Mouse (Mus musculus) ES-CJ7 (cell line): ENCODE measurements around the gene Zfp213.
"Not testable (repeated sequence)": the region's sequence is repeated elsewhere in the genome, so short reads cannot be mapped to it uniquely, and the experiment has no call there.

ENCODE experiments used
- DNase-seq: peaks from one replicate; pipeline ENCODE4 v3.0.0; 2011; ENCODE audit warnings: low read depth, low spot score

Zfp213 gene

DNA sequence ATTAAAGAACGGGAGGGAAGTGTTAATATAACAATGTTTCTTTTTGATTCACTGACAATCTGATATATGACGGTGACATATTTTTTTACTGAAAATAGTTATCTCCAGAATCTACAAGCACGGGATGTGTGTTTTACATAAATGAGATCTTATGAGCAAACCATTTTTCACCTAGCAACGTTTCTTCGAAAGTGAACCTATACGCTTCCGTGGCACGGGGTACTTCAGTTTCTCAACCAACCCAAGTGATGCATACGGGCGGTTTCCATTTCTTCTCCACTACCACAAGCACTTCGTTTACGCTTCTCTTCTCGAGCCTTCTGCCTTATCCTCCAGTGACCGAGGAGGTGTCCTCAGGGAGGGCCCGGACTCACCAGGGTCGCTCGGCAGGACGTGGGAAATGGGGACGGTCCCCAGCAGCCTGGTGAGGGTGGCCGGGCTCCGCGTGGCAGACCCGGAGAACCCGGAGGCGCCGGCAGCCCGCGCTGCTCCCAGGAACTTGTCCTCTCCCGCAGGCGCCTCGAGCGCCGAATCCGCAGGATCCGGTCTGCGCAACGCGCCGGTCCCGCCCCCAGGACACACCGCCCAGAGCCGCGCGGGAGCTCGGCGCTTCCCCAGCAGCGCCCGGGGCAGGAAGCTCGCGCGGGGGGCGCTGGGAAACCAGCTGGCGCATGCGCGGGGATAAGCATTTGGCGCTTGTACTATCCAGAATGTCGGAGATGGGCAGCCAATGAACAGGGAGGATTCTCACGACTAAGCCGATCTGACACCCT lies at the start of gene Zfp213:
Gene Zfp213, minus strand, starts transcription at position 644 of the 773 bp plus-strand sequence.
- peak; percentile 93 for DNase-seq

- peak; percentile 92 for DNase-seq
Measured at GRCm38 (mm10) chr17:23610361-23610800, 46.3 kb upstream of the Zfp213 start.

- DNase-seq = no peak
Measured at GRCm38 (mm10) chr17:23609612-23610011, 45.6 kb upstream of the Zfp213 start.

DNA sequence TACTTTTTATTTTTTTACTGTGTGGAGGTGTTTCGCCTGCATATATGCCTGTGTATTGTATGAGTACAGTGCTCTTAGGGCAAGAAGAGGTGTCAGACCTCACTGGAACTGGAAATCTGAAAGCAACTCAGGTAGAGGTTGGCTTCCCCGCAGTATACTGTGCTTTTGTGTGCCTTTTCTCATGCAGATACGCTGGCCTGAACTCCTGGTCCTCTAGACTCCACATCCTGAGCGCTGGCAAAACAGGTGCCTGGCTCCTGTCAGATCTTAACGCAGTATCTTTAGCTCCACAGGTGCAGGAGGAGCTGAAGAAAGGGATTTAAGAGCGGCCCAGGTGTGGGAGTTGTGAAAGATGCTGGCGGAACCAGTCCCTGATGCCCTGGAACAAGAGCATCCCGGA lies 41.2 kb upstream of the Zfp213 start:
- peak; percentile 79 for DNase-seq

DNA sequence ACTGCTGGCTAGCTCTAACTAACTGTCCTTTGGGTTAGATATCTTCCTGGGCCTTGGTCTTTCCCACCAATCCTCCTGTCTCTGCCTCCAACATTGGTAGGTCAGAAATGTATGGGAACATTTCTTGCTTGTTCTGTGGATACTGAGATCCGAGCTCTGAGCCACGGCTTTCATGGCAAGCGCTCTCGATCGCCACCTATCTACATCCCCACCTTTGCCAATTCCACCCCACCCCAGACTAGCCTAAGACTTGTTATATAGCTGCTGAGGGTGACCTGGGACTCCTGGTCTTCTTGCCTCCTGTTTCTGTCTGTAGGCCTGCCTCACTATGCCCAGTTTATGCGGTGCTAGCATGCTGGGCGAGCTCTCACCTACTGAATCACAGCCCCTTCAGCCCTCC lies 40.4 kb upstream of the Zfp213 start:
- peak; percentile 85 for DNase-seq

DNA sequence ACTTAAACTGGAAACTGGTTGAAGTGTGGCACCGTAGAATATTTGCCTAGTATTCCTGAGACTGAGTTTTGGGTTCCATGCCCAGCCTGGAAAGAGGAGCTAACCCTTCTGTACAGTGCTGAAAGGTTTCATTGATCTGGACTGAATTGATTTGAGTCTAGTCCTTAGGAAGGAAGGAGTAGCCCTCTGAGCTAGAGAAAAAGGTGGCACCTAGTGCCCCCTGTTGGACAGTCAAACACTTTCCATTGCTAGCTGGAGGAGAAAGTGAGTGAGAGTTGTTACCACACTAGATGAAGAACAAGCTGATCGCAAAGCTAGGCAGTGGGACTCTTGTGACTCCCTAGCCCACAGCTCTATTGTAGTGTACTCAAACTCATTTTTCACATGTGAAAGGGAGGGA lies 39.5 kb upstream of the Zfp213 start:
- peak; percentile 91 for DNase-seq

GRCm38 (mm10) chr17:23603077-23603476 lies 39.0 kb upstream of the Zfp213 start:
- DNase-seq = peak; percentile 87

- peak; percentile 72 for DNase-seq
Measured at GRCm38 (mm10) chr17:23601836-23602585, 38.0 kb upstream of the Zfp213 start.

GRCm38 (mm10) chr17:23600641-23601622 lies 36.9 kb upstream of the Zfp213 start, which contains the start of gene Zscan10:
TSS of gene Zscan10 (plus strand) at chr17:23600856.
- DNase-seq = peak; percentile 96

DNA sequence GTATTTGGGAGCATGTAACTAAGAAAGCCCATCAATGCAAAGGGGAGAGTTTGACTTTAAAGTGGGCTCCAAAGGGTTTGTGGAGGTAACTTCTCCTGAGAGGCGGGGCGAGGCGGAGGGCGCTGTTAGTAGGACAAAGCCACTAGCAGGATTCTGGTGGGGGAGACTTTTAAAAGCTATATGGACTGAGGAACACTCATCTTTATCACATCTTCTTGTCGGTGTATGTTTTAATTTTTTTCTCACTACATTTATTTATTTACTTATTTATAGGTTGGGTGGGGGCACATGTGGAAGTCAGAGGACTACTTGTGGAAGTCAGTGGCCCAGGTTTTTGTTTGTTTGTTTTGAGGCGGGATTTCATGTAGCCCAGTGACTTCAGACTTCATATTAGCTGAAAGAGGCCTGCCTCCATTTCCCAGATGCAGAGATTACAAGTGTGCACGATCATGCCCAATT lies 35.6 kb upstream of the Zfp213 start:
- peak; percentile 67 for DNase-seq

DNA sequence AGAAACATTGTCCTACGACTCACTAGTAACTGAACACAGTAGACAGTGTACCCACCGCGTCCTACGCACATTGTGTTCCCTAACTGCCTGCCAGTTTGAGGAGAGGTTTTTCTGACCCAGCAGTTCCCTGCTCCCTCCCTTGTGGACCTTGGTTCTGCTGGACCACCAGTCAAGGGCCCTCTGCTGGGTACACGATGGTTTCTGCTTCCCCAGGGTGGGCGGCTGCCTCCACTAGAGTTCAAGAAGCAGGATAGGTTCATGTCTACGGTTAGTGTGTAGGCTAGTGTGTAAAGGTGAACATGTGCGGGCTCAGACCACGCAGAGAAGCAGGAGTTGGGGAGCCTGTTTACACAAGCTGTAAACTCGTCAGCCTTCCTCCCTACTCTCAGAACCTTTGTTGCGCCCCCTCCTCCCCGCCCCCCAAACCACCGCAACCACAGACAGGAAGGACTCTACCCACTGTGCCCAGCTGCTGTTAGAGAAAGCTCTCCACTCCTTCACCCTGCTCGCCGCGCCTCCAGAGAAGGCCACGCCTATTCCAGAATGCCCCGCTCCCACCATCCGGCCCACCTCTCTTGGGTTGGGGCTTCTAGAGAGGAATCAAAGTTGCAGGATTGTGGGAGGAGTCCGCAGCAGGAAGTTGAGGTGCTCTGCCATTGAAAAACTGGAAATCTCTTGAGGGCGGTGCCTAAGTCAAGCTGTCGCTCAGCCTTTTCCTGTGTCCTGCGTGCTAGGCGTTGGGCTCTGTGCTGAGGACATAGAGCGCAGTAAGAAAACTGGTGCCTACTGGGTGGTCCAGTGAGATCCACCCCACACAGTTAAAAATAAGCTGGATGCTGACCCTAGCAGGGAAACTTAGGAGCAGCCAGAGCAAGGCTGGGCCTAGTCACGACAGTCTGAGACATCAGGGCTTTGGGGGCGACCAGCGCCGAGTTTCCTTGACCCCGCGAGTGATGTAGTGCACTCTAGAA lies 34.8 kb upstream of the Zfp213 start, which contains the start of gene Zfp13:
Gene Zfp13, minus strand, starts transcription at position 906 of the 971 bp plus-strand sequence.
- peak; percentile 99 for DNase-seq

DNA sequence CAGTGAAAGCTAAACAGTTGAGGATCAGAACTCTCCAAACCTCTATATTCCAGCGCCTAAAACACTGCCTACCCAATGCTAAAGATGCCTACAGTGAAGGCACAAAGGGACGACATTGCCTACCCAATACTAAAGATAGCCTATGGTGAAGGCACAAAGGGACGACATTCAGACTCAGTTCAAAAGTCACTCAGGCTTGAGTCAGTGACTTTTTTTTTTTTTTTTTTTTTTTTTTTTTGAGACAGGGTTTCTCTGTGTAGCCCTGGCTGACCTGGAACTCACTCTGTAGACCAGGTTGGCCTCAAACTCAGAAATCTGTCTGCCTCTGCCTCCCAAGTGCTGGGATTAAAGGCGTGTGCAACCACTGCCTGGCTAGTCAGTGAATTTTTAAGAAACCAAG lies 31.1 kb upstream of the Zfp213 start:
- DNase-seq = not testable (repeated sequence)

DNA sequence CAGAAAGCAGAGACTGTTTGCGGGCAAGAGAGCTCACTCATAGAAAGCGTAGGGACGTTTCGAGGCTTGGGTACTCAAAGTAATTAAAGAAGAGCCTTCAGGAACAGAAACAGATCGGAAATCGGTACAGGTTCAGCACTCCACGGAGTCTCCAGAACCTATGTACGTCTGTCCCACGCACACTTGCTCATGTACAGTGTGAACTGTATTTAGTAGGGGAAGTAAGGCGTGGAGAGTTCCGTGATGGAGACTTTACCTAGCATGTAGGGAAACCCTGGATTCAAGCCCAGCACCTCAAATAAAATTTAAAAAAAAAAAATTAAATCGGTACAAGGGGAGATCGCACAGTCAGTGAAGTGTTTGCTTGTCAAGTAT lies 28.9 kb upstream of the Zfp213 start:
- no peak for DNase-seq

- DNase-seq = peak; percentile 99
Measured at GRCm38 (mm10) chr17:23592208-23592925, 28.3 kb upstream of the Zfp213 start.

- peak; percentile 56 for DNase-seq
Measured at GRCm38 (mm10) chr17:23587253-23587652, 23.2 kb upstream of the Zfp213 start.

- peak; percentile 89 for DNase-seq
Measured at GRCm38 (mm10) chr17:23585721-23586491, 21.9 kb upstream of the Zfp213 start.

- DNase-seq = no peak
Measured at GRCm38 (mm10) chr17:23584786-23585185, 20.7 kb upstream of the Zfp213 start.

- DNase-seq = no peak
Measured at GRCm38 (mm10) chr17:23575951-23576552, 12.0 kb upstream of the Zfp213 start.
